Mouse (Mus musculus): ENCODE measurements around the gene Tas2r139.
"Not testable (repeated sequence)": the region's sequence is repeated elsewhere in the genome, so short reads cannot be mapped to it uniquely, and the experiment has no call there.

Tas2r139 gene

DNA sequence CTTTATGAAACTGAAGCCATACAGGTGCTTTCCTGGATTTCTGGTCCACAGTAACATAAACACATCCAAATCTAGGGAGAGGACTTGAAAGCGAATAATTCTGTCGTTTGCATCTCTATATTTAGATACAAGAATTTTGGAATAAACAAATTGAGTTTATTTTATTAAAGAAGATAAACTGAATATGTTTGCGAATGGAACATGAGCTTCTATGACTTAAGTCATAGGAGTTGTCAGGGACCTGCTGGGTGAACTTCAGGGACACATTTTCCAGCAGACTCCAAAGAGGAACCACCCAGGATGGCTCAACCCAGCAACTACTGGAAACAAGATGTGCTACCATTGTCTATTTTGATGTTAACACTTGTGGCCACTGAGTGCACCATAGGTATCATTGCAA is at the start of gene Tas2r139:
Gene Tas2r139 (plus strand): TSS at position 301 of the 400 bp plus-strand sequence.
- no peak for DNase-seq (ENCODE audit: extremely low read depth, low read depth)

DNA sequence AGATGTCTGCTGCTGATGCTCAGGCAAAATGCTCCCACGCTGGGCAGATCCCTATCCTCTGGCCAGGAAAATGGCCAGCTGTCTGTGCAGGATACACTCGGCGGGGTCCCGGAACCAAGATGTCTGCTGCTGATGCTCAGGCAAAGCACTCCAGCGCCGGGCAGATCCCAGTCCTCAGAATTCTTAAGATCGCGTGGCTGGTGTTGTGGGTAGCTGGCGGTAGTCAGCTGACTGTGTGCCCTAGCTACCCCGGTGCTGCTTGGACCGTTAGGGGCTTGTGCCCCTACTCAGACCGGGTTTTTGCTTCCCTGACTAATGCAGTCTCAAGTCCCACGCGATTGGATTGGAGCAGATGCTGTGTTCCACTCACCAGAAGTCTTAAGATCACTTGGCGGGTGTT is 10.4 kb downstream of the Tas2r139 start:
- not testable (repeated sequence) for DNase-seq (ENCODE audit: extremely low read depth, low read depth)

DNA sequence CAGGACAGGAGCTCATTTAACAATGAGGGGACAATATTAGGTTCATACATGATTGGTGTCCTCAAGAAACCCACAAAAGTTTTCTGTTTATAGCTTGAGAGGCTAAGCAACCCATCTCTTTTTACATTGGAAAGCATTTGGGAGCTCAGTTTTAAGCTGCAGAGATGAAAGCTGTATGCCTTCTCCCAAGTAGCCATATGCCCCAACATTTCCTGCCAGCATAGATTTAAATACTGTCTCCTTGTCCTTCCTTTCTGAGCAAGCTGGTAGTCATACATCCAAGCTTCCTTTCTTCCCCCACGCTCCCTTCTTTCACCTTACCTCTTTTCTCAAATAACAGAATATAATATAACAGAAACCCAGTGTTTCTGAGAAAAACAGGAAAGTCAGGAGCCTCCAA is 41.7 kb downstream of the Tas2r139 start:
- DNase-seq (ENCODE audit: extremely low read depth, low read depth): no peak

DNA sequence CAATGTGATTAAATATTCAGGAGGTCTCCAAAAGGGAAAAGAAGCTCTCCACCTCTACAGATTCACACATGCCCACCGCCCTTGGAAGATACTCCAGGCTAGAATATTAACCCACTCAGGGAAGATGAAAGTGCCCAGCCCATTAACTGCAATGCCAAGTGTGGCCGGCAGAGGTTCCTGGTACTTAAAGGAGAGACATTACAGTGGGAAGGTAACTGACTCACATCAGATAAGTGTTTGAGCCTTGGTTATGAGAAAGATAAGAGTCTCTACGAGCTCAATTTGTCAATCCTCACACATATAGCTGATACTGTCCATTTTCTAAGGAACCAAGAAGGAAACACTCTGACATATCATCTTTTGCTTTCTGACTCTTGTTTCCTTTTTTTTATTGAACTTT is 45.5 kb downstream of the Tas2r139 start:
- DNase-seq (ENCODE audit: extremely low read depth, low read depth): no peak
